Mouse (Mus musculus) embryonic fibroblast, embryonic 13.5 days (primary cell): ENCODE data around the gene Galnt10.

ENCODE experiments used
- CTCF ChIP-seq: IDR thresholded peaks from 2 replicates; pipeline ENCODE4 v1.5.1; 2011; ENCODE audit warnings: mild to moderate bottlenecking, control low read depth, low read length, moderate library complexity, borderline replicate concordance; ENCODE audit not compliant: insufficient read depth
- POLR2A ChIP-seq: IDR thresholded peaks from 2 replicates; pipeline ENCODE4 v1.6.1; 2011; ENCODE audit warnings: low read depth, mild to moderate bottlenecking, control low read depth, low read length, moderate library complexity

- no peak for TF ChIP-seq POLR2A
- TF ChIP-seq CTCF: no peak
Observed at GRCm38 (mm10) chr11:57831281-57831781, 186.1 kb downstream of the Galnt10 start.
